Mouse (Mus musculus) heart, embryonic 14.5 days (tissue): ENCODE measurements around the gene Tysnd1. TPM values are rescaled to one million over a fixed set of nuclear protein-coding genes. Genes with fewer than 3 reads are reported as not detected.

Source experiments
- ATAC-seq: fragments of 200-750 bp; cut with Nextera tagmentation; 2 replicates; pipeline ENCODE4 v1.8.0; 2017; ENCODE audit warnings: low read depth, moderate TSS enrichment; ENCODE audit not compliant: insufficient number of reproducible peaks, insufficient read depth, low FRiP score
- H3K27ac ChIP-seq, 2 experiments: fragments of 200-500 bp in 1 of 2; fragments of 300-500 bp in 1 of 2; sonication (generic) in 1 of 2; replicated peaks in 1 of 2; 2 replicates each; pipeline ENCODE4 v1.5.1; 2012 to 2014; ENCODE audit warnings: low read depth in 2 of 2, low read length in 2 of 2, control low read depth in 1 of 2, mild to moderate bottlenecking in 1 of 2, mixed read lengths in 1 of 2; ENCODE audit not compliant: control insufficient read depth in 1 of 2, insufficient read depth in 1 of 2
- H3K27me3 ChIP-seq: fragments of 300-500 bp; sonication (generic); 2 replicates; pipeline ENCODE4 v1.6.1; 2014; ENCODE audit warnings: mild to moderate bottlenecking, low read length, control low read depth; ENCODE audit not compliant: control insufficient read depth, insufficient read depth
- H3K36me3 ChIP-seq: fragments of 300-500 bp; sonication (generic); 2 replicates; pipeline ENCODE4 v1.6.1; 2014; ENCODE audit warnings: mild to moderate bottlenecking, control low read depth, low read length, mixed read lengths; ENCODE audit not compliant: control insufficient read depth, insufficient read depth
- H3K4me1 ChIP-seq, 2 experiments: fragments of 200-500 bp in 1 of 2; fragments of 300-500 bp in 1 of 2; sonication (generic) in 1 of 2; 2 replicates each; pipeline ENCODE4 v1.6.1; 2012 to 2014; ENCODE audit warnings: low read length in 2 of 2, control low read depth in 1 of 2, mixed read lengths in 1 of 2; ENCODE audit not compliant: control insufficient read depth in 2 of 2, insufficient read depth in 2 of 2
- H3K4me2 ChIP-seq: fragments of 300-500 bp; sonication (generic); 2 replicates; pipeline ENCODE4 v1.6.1; 2014; ENCODE audit warnings: mild to moderate bottlenecking, low read length
- H3K4me3 ChIP-seq, 2 experiments: fragments of 200-500 bp in 1 of 2; fragments of 300-500 bp in 1 of 2; sonication (generic) in 1 of 2; 2 replicates each; pipeline ENCODE4 v1.5.1; 2012 to 2014; ENCODE audit warnings: low read length in 2 of 2, mild to moderate bottlenecking in 2 of 2, control low read depth in 1 of 2, low read depth in 1 of 2, moderate library complexity in 1 of 2; ENCODE audit not compliant: control insufficient read depth in 1 of 2, insufficient read depth in 1 of 2
- H3K9ac ChIP-seq: fragments of 300-500 bp; sonication (generic); 2 replicates; pipeline ENCODE4 v1.6.1; 2014; ENCODE audit warnings: mild to moderate bottlenecking, low read length
- H3K9me3 ChIP-seq: fragments of 300-500 bp; sonication (generic); 2 replicates; pipeline ENCODE4 v1.6.1; 2016; ENCODE audit warnings: low read length, control low read depth; ENCODE audit not compliant: control insufficient read depth
- WGBS: fragments of 180-500 bp; shearing (Covaris S2); extraction: QIAGEN DNeasy Blood & Tissue Kit; methylation state at CpG from one replicate; pipeline ENCODE4 v1.1.7; 2014; 5-methylcytosine and 5-hydroxymethylcytosine counted together
- polyA plus RNA-seq: library from polyadenylated mRNA; unstranded; fragments of >200 nt; fragmentation: Nextera tagmentation; extraction: Ambion mirVana; gene quantifications from 2 replicates; pipeline ENCODE4 v1.2.1, GENCODE M21; 2014

Gene Tysnd1
- polyA plus RNA-seq, 1 experiment from 2014 or later, result 27.5 TPM

DNA sequence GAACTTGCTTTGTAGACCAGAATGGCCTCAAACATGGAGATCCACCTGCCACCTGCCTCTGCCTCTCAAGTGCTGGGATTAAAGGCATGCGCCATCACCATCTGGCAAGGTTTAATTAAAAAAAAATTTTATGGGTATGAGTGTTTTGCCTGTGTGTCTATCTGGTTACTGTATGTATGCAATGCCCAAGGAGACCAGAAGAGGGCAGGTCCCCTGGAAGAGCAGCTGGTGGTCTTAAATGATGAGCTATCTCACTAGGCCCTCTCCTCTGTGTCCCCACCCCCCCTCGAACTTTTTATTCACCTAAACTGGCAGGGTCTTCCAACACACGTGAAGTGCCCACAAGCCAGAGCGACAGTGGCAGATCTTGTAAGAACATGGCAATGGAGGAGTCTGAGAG is 46.6 kb downstream of the Tysnd1 start:
- no peak for ATAC-seq

DNA sequence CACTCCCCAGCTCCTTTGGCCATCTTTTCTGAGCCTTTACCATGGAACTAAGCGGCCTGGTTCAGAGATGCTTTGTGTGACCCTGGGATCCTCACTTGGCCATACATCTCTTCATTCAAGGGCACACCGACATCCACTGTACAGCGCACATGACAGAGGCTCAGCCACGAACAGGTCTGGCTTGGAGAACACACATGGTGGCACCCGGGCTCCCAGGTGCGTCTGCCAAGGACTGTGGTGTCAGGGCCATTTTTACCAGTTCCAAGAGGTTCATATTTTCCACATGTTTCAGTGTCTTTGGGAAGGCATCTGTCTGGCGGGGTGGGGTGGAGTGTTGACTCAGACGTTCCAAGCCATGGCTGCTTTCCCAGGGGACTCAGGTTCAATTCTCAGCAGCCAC is 47.0 kb downstream of the Tysnd1 start:
- 93% methylated on average over 8 of the region's 8 CpGs for WGBS
- H3K9me3 ChIP-seq, result peaks cover 9% of the 10 kb centered on the region
- no peak overlapping the region for H3K4me2 ChIP-seq
- no peak for ATAC-seq
- H3K4me1 ChIP-seq, result no peaks in the 10 kb centered on the region
- H3K27me3 ChIP-seq, result no peaks in the 10 kb centered on the region
- peaks cover 96% of the 10 kb centered on the region for H3K36me3 ChIP-seq
- no peak overlapping the region for H3K27ac ChIP-seq
- H3K9ac ChIP-seq, result no peak overlapping the region
- H3K4me3 ChIP-seq, result no peak overlapping the region

More for the DNA sequence above, 46.6 kb downstream of the Tysnd1 start:
- H3K27me3 ChIP-seq, result no peaks in the 10 kb centered on the region
- 81% methylated on average over 4 of the region's 4 CpGs for WGBS
- peaks cover 95% of the 10 kb centered on the region for H3K36me3 ChIP-seq
- H3K9ac ChIP-seq, result no peak overlapping the region
- no peaks in the 10 kb centered on the region for H3K4me1 ChIP-seq
- peaks cover 9% of the 10 kb centered on the region for H3K9me3 ChIP-seq
- H3K4me2 ChIP-seq, result no peak overlapping the region
- no peak overlapping the region for H3K4me3 ChIP-seq
- no peak overlapping the region for H3K27ac ChIP-seq

DNA sequence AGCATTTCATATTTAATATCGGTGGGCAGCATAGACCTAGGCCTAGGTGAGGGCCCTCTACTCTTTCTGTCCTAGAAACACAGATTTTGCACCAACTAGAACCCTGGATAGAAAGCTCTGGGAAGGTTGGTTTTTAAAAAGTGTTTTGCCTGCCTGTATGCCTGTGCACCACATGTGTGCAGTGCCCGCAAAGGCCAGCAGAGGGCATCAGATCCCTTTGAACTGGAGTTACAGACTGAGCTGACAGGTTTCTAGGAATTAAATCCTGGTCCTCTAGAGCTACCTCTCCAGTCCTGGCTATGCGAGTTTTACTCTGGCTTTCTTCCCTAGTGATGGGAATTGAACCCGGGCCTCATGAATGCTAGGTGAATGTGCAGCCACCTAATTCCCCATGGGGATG is 49.8 kb downstream of the Tysnd1 start:
- 89% methylated on average over 4 of the region's 4 CpGs for WGBS
- no peak for ATAC-seq
- Histone ChIP-seq H3K4me3 (no peak overlapping the region), H3K36me3 (peaks cover 93% of the 10 kb centered on the region), H3K4me1 (no peaks in the 10 kb centered on the region), H3K9me3 (peaks cover 9% of the 10 kb centered on the region), H3K4me2 (no peak overlapping the region), H3K27ac (no peak overlapping the region), H3K9ac (no peak overlapping the region), H3K27me3 (no peaks in the 10 kb centered on the region)

DNA sequence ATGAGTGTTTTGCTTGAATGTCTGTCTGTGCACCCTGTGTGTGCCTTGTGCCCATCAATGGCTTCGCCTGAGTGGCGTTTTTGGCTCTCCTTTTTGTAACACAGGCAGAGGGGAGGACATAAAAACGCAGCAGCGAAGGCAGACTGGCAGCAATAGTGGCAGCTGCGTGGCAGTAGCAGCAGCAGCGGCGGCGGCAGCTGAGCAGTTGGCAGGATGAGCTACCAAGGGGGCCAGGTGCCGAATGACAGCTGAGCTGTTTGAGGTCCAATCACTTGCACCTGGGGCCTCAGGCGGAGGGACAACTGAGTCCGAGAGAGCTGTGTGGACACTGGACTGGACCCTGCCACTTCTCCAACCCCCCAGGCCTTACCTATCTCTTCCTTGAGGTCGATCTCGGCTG is 52.0 kb downstream of the Tysnd1 start:
- Histone ChIP-seq H3K27ac (no peak overlapping the region), H3K27me3 (no peaks in the 10 kb centered on the region), H3K4me1 (peaks cover 0 to 3% of the 10 kb centered on the region in 2 experiments; a peak in 2 of 4 replicates), H3K36me3 (peaks cover 86% of the 10 kb centered on the region), H3K9me3 (peaks cover 9% of the 10 kb centered on the region), H3K4me2 (no peak overlapping the region), H3K4me3 (no peak overlapping the region), H3K9ac (no peak overlapping the region)
- no peak for ATAC-seq
- 88% methylated on average over 13 of the region's 13 CpGs for WGBS

DNA sequence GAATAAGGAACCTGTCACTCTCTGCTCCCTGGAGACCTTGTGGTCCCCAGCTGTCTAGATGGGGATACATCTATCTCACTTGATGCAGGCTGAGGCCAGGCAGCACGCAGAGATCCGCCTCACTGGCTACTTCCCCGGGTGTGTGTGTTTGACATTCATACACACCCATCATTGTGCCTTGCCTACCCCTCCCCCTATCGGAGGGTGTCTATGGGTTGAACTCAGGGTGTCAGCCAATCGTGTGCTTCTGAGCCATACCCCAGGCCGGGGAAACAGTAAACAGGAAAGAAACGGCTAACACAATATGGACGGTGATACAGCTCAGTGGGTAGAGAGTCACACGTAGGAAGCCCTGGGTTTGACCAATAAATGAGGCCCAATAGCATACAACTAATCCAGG is 54.7 kb downstream of the Tysnd1 start:
- 81% methylated on average over 9 of the region's 9 CpGs for WGBS
- no peak overlapping the region for H3K4me3 ChIP-seq
- H3K36me3 ChIP-seq, result peaks cover 77% of the 10 kb centered on the region
- H3K4me1 ChIP-seq, result peaks cover 0 to 3% of the 10 kb centered on the region in 2 experiments; a peak in 2 of 4 replicates
- no peaks in the 10 kb centered on the region for H3K27me3 ChIP-seq
- H3K9ac ChIP-seq, result no peak overlapping the region
- ATAC-seq, result no peak
- no peak overlapping the region for H3K27ac ChIP-seq
- H3K4me2 ChIP-seq, result no peak overlapping the region
- H3K9me3 ChIP-seq, result peaks cover 5% of the 10 kb centered on the region

DNA sequence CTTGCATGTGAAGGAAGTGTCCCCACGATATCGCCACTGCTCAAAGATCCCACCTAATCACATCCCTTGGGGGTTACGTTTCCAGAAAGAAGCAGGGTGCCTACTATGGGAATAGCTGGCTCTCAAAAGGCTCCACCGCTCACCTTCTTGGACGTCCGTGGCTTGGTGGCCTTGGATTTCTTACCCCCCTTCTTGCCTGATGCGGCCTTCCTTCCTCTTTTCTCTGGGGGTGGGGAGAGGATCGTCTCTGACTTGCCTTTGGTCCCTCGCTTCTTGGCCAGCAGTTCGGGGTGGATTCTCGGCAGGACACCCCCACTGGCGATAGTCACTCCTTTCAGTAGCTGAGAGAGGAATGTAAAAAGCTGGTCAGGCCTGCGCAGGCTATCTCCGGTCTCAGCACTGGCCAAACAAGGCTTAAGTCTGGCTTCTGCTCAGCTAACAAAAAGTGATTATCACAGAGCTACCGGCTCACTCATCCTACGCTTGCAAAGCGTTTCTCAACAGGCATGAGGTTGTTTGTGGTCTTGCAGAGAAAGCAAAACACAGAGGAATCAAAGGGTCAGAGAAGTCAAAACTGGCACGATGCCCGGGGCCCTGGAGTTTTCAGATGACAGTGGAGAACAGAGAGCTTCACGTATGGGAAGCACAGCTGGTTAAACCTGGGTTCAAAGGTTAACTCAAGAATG is 56.4 kb downstream of the Tysnd1 start:
- H3K4me3 ChIP-seq, result no peak overlapping the region
- ATAC-seq, result 0 out of 2 replicates have a peak, but pooled peaks have one; percentile 33
- no peaks in the 10 kb centered on the region for H3K9me3 ChIP-seq
- peak overlapping the region; percentile 35 to 47 for H3K27ac ChIP-seq
- H3K27me3 ChIP-seq, result no peaks in the 10 kb centered on the region
- H3K9ac ChIP-seq, result no peak overlapping the region
- no peak overlapping the region for H3K4me2 ChIP-seq
- H3K4me1 ChIP-seq, result peaks cover under 1 to 3% of the 10 kb centered on the region in 2 experiments; a peak in 2 of 4 replicates
- 69% methylated on average over 19 of the region's 20 CpGs for WGBS
- peaks cover 70% of the 10 kb centered on the region for H3K36me3 ChIP-seq

Other genes starting within 250 kb of the Tysnd1 start
- gene Eif4ebp2, start 242.9 kb upstream of the Tysnd1 start, polyA plus RNA-seq, result 36.6 and 36.9 TPM in 2 replicates
- gene Lrrc20, start 219.7 kb upstream of the Tysnd1 start, polyA plus RNA-seq, result 10.5 and 13.3 TPM in 2 replicates
- gene Npffr1, start 100.0 kb upstream of the Tysnd1 start, polyA plus RNA-seq, result 0.05 TPM in 1 of 2 replicates, not detected in the other
- gene Ppa1, start 47.0 kb upstream of the Tysnd1 start, polyA plus RNA-seq, result 81.4 and 86.9 TPM in 2 replicates
- 169 and 175 TPM in 2 replicates for gene Sar1a, start 15.2 kb upstream of the Tysnd1 start, polyA plus RNA-seq
- gene Aifm2, start 19.7 kb downstream of the Tysnd1 start, polyA plus RNA-seq, result 20.7 and 23.1 TPM in 2 replicates
- gene H2afy2, start 88.6 kb downstream of the Tysnd1 start, polyA plus RNA-seq, result 35.0 and 35.4 TPM in 2 replicates